Mouse (Mus musculus) T-cell, adult 66 days (primary cell): Measurements from ENCODE around the gene Rbm7. TPM values are rescaled to one million over a fixed set of nuclear protein-coding genes. Genes with fewer than 3 reads are reported as not detected.

Source experiments
- total RNA-seq, 2 experiments: library from RNA; stranded (reverse); gene quantifications; 3 replicates in 1 of 2; 4 replicates in 1 of 2; pipeline ENCODE4 v1.2.4; 2023

Gene Rbm7
- total RNA-seq = 100 to 1,000 TPM; 100 to 107 TPM

GRCm38 (mm10) chr9:48494817-48495547, at the start of gene Rbm7, which contains the start of gene Gm5617:
TSS of gene Rbm7 (minus strand) at chr9:48495299.
TSS of gene Gm5617 (plus strand) at chr9:48495442.

GRCm38 (mm10) chr9:48480411-48481213, 14.5 kb downstream of the Rbm7 start, which contains the start of gene Rexo2:
TSS of gene Rexo2 (minus strand) at chr9:48480623.

Other genes starting within 250 kb of the Rbm7 start
- 1 to 10 TPM in 1 of 2 experiments, under 1 TPM in 1; 0.99 to 1.2 TPM for gene Nxpe2, start 141.8 kb downstream of the Rbm7 start, total RNA-seq
- 100 to 1,000 TPM in 1 of 2 experiments, 10 to 100 TPM in 1; 95.5 to 114 TPM for gene Rexo2, start 14.7 kb downstream of the Rbm7 start, total RNA-seq
- gene Gm5617, start 143 bp upstream of the Rbm7 start, total RNA-seq = 10 to 100 TPM; 17.8 to 19.1 TPM
- not detected for gene Nnmt, start 109.9 kb upstream of the Rbm7 start, total RNA-seq